Mouse (Mus musculus) cortical plate, adult 2 months (tissue): Measurements from ENCODE around the gene Kctd13. TPM values are rescaled to one million over a fixed set of nuclear protein-coding genes. Genes with fewer than 3 reads are reported as not detected.
"Not testable (repeated sequence)": the region's sequence is repeated elsewhere in the genome, so short reads cannot be mapped to it uniquely, and the experiment has no call there.

Experiments used
- H3K27ac ChIP-seq: fragments of 200-500 bp; 2 replicates; pipeline ENCODE4 v1.5.1; 2012; ENCODE audit warnings: low read length, control low read depth, inconsistent platforms; ENCODE audit not compliant: insufficient read depth
- H3K4me1 ChIP-seq: fragments of 200-500 bp; 2 replicates; pipeline ENCODE4 v1.6.1; 2011; ENCODE audit warnings: low read length; ENCODE audit not compliant: control insufficient read depth, insufficient read depth
- H3K4me3 ChIP-seq: fragments of 200-500 bp; 2 replicates; pipeline ENCODE4 v1.5.1; 2011; ENCODE audit warnings: mild to moderate bottlenecking, low read length, control low read depth; ENCODE audit not compliant: insufficient read depth
- CTCF ChIP-seq: fragments of 200-500 bp; IDR thresholded peaks from 2 replicates; pipeline ENCODE4 v1.5.1; 2011; ENCODE audit warnings: mild to moderate bottlenecking, control low read depth, low read length; ENCODE audit not compliant: insufficient read depth; ENCODE audit errors: extremely low read depth
- POLR2A ChIP-seq: fragments of 200-500 bp; IDR thresholded peaks from 2 replicates; pipeline ENCODE4 v1.6.1; 2011; ENCODE audit warnings: mild to moderate bottlenecking, low read length, control low read depth; ENCODE audit not compliant: insufficient read depth; ENCODE audit errors: extremely low read depth
- polyA plus RNA-seq: library from polyadenylated mRNA; depleted of rRNA; stranded (reverse); fragments of >200 nt; gene quantifications from 2 replicates; pipeline ENCODE4 v1.2.3, GENCODE M21; 2012

The Kctd13 gene
- polyA plus RNA-seq, 1 experiment = 198 TPM

DNA sequence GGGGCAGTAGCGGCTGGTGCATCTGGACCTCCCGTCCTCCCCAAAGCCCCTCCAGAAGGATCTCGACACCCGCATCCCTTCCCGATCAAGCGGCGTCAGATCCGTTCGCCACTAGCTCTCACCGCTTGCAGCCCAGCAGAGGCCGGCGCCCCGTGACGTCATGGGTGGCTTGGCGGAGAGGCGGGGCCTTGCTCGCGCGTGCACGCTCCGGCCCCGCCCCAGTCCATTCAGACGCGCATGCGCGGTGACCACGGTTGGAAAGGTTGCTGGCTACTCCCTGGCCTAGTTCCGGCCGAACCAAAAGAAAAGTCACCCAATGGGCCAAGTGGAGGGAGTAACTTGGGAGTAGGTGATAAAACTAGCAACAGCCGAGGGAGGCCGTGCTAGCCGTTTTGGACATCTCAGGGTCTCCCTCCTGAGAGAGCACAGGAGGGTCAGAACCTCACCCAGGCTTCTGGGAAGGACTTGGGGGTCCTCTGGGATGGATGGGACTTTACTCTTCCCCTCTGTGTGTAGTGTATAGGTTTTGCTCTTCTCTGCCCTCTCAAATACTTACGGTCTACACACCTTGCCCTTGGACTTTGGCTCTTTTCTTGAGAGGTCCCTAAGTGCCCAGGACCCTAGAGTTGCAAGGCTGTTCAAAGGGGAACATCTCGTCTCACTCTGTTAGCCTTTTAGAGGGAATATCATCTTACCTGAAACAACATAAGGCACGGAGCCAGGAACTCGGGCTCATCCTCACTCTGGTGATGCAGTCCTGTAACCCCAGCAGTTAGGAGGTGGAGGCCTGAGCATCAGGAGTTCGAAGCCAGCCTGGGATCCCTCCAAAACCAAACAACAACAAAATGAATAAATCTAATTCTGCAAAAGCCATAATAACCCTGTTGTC, 30.3 kb upstream of the Kctd13 start:
- H3K27ac ChIP-seq = peak overlapping the region; percentile 86
- H3K4me1 ChIP-seq = peaks cover 5% of the 10 kb centered on the region
- TF ChIP-seq POLR2A (peak; percentile 93), CTCF (no peak)
- H3K4me3 ChIP-seq = peak overlapping the region; percentile 86

DNA sequence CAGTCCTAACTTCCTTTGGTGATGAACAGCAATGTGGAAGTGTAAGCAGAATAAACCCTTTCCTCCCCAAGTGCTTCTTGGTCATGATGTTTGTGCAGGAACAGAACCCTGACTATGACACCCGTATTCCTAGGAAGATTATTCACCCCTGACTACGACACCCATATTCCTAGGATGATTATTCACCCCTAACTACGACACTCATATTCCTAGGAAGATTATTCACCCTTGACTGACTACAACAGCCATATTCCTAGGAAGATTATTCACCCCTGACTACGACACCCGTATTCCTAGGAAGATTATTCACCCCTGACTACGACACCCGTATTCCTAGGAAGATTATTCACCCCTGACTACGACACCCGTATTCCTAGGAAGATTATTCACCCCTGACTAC, 28.9 kb upstream of the Kctd13 start:
- not testable (repeated sequence) for H3K27ac ChIP-seq, H3K4me3 ChIP-seq, H3K4me1 ChIP-seq

DNA sequence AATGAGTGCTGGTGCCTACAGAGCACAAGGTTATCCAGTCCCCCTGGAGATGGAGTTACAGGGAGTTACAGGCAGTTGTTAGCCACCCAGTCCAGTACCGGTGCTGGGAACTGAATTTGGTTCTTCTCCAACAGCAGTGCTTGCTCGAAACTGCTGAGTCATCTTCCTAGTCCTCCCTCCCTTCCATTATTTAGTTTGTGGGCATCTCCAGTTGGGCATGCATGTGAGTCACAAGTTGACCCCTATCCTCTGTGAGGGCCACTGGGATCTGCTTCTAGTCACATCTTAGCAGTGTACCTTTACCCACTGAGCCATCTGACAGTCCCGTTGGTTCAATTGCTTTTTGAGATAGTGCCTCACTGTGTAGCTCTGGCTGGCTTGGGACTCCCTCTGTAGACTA, 23.1 kb upstream of the Kctd13 start:
- TF ChIP-seq CTCF = no peak
- TF ChIP-seq POLR2A = no peak
- no peaks in the 10 kb centered on the region for H3K4me1 ChIP-seq
- H3K27ac ChIP-seq = no peak overlapping the region
- H3K4me3 ChIP-seq = no peak overlapping the region

DNA sequence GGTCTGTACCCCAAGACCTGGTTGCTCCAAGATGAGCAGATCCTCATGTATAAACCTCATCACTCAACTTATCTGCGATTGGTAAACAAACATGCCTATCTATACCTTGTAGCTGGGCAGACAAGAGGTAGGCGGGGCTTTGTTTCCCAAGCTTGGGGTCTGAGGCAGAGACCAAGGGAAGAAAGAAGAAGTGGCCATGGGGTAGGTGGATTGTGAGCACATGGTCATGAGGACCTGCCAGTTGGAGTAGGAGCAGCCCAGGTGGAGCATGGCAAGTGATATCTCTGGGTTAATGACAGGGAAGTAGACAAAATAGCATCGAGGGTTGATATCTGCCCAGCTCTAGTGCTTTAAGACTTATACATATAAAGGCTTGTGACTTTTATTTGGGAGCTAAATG, 13.8 kb upstream of the Kctd13 start:
- no peak overlapping the region for H3K27ac ChIP-seq
- no peak overlapping the region for H3K4me3 ChIP-seq
- TF ChIP-seq CTCF (no peak), POLR2A (no peak)
- H3K4me1 ChIP-seq = no peaks in the 10 kb centered on the region

DNA sequence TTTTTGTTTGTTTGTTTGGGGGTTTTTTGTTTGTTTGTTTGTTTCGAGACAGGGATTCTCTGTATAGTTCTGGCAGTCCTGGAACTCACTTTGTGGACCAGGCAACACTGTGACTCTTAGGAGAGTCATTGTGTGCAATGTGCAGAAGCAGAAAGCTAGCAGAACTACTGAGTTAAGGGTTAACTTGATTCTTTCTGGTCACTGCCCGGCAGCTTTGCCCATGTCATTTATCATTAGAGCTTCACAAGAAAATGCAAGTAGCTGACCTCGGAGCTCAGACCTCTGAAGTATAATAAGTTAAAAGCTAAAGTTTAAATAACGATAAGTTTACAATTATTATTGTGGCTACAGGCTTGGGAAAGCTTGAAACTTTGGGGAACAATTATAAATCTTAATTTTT, 10.3 kb upstream of the Kctd13 start:
- H3K27ac ChIP-seq, H3K4me1 ChIP-seq, H3K4me3 ChIP-seq: not testable (repeated sequence)

DNA sequence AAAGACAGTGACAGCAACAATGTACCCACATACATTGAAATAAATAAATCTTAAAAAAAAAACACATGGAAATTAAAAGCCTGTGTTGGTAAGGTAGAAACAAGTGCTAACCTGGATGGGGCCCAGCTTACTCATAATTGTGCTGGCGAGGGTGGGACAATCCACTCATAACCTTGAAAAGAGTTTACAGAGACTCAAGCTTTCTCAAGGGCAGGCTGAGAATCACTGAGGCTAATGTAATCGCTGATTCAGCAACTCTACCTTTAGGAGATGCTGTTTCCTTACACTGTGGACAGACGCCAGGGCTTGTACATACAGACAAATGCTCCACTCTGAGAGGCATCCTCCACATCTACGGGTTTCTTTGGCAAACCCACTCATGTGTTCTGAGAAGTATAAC, 8.7 kb upstream of the Kctd13 start:
- H3K27ac ChIP-seq = no peak overlapping the region
- no peak overlapping the region for H3K4me3 ChIP-seq
- TF ChIP-seq CTCF (no peak), POLR2A (no peak)
- no peaks in the 10 kb centered on the region for H3K4me1 ChIP-seq

DNA sequence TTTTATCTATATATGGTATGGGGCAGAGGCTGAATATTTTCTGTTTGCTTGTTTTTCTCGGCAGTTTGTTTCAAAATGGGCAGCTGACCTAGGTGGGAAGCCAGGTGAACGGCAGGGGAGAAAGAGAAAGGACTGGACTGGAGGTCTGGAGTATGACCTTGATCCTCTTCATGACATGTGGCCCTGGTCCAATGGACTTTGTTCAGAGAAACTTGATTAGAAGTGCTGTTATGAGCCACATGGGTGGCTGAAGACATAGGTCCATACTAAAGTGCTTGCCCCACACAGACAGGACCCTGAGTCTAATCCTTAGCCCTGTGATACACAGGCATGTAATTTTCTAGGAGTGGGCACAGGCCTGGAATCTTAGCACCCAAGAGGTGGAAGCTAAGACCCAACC, 7.1 kb upstream of the Kctd13 start:
- Histone ChIP-seq H3K27ac (peak overlapping the region; percentile 15; the same call in 1 of the 2 replicates), H3K4me1 (no peaks in the 10 kb centered on the region), H3K4me3 (no peak overlapping the region)
- no peak for TF ChIP-seq POLR2A
- no peak for TF ChIP-seq CTCF

DNA sequence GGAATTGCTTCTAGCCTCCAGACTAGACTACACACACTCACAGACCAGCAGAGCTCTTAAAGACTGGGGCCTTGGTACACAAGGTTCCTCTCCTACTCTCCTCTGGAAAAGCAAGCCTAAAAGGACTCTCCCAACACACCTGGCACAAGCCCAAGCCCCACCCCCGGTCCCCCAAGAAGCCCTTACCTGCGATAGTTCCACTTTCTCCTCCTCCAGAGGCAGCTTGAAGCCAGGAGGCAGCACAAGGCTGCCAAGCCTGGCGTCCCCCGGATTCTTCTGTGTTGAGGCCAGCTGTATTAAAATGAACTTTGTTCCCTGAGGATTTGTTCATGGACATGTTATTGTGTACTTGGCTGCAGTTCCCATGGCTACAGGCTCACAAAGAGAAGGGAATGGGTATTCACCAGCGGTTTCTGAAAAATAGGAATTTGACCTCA, 6.0 kb upstream of the Kctd13 start, which contains the start of gene Tmem219:
TSS of gene Tmem219 (minus strand) at position 294 of the 437 bp plus-strand sequence.
- Histone ChIP-seq H3K4me1 (no peaks in the 10 kb centered on the region), H3K4me3 (no peak within 1 kb of the TSS), H3K27ac (peak within 1 kb of the TSS; percentile 63)
- TF ChIP-seq CTCF (no peak), POLR2A (no peak)

DNA sequence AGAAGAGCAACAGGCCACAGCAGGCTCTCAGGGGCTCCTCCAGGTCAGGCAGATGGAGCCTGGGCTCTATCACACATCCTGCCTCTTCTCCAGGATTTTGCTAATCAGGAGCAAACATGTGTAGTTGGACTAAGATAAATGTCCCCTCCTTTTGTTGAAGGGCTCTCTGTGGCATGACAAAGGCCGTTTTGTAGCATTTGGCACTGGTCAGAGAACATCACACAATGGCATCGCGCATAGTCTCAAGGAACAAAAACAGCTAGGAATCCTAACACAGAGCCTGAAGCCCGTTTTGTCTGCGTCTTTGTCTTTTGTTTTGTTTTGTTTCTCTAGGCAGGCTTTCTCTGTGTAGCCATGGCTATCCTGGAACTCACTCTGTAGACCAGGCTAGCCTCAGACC, 4.7 kb upstream of the Kctd13 start:
- TF ChIP-seq POLR2A = no peak
- no peak for TF ChIP-seq CTCF
- Histone ChIP-seq H3K4me1 (no peaks in the 10 kb centered on the region), H3K27ac (peak overlapping the region; percentile 63; the same call in 1 of the 2 replicates)

DNA sequence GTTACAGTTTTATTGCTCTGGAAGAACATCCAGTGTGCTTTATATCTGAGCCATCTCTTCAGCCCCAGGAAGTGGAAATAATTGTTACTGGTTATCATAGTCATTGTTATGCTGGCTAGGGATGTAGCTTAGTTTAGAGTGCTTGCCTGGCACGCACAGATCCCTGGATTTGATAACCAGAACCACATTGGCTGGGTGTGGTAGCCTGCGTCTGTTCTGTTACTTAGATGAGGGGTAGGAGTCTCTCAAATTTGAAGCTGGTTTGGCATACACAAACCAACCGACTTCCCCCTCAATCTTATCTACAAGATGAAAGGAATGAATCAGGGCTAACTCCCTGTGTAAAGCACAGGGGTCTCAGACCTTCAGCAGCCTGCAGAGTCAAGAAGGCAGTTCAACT, 2.4 kb upstream of the Kctd13 start:
- H3K27ac ChIP-seq = no peak overlapping the region
- TF ChIP-seq POLR2A (no peak), CTCF (no peak)
- no peak overlapping the region for H3K4me3 ChIP-seq
- 0 out of 2 replicates have a peak, but pooled peaks cover 1% of the 10 kb centered on the region for H3K4me1 ChIP-seq

More for the DNA sequence above, 4.7 kb upstream of the Kctd13 start:
- H3K4me3 ChIP-seq = no peak overlapping the region
